In genomic region chr19:47279788-47280532, GRCm38 (mm10) we compare ENCODE assay signal across 9 mouse cellular contexts.
A peak's percentile ranks its signal among the peaks of the same experiment; 100 is the strongest.
DNase-seq lines count a peak whose midpoint lies in the region; ATAC-seq and TF ChIP-seq lines count a peak whose summit lies in the region.
"Had no signal": no experiment of that assay in that cellular context is flagged by ENCODE, and none has a peak within 500 bp of the region (broad histone marks: within the 10 kb centered on the region; RNA-seq: fewer than 3 reads in every experiment).

No protein-coding gene starts in this region.

- DNase-seq in hindbrain, embryonic 14.5 days (ENCODE audit: low spot score), result peak; percentile 39
- no peak for DNase-seq in hindbrain, embryonic 11.5 days (ENCODE audit: low spot score)
- peak; percentile 81 to 92 for DNase-seq in layer of hippocampus, adult 18-20 months (ENCODE audit: low spot score in 2 of 2)
- peak; percentile 59 for DNase-seq in stomach, postnatal 0 days (ENCODE audit: low spot score)
- no peak for DNase-seq in thymus, postnatal 14 days

- peak; percentile 51; the same call in 1 of the 2 replicates for ATAC-seq in hindbrain, embryonic 14.5 days (ENCODE audit: low FRiP score)
- ATAC-seq in hindbrain, embryonic 11.5 days (ENCODE audit: low FRiP score), result no peak
- ATAC-seq in forebrain, embryonic 16.5 days, result peak; percentile 82
- peak; percentile 82 for ATAC-seq in heart, embryonic 16.5 days (replicated peaks; ENCODE audit: extremely low read depth, insufficient read depth, low FRiP score)
- peak; percentile 59 for ATAC-seq in lung, embryonic 16.5 days (ENCODE audit: low read depth)
- peak; percentile 39 for ATAC-seq in stomach, postnatal 0 days (ENCODE audit: low FRiP score, low TSS enrichment)

- no peaks in the 10 kb centered on the region for H3K4me1 ChIP-seq in hindbrain, embryonic 14.5 days (replicated peaks; ENCODE audit: control insufficient read depth, insufficient read depth, low read length)
- H3K4me1 ChIP-seq in hindbrain, embryonic 11.5 days (replicated peaks; ENCODE audit: control insufficient read depth, insufficient read depth, low read length), result no peaks in the 10 kb centered on the region
- H3K4me1 ChIP-seq in forebrain, embryonic 16.5 days (replicated peaks; ENCODE audit: control insufficient read depth, insufficient read depth, low read length), result peaks cover 14% of the 10 kb centered on the region
- peaks cover 37% of the 10 kb centered on the region for H3K4me1 ChIP-seq in heart, embryonic 16.5 days (ENCODE audit: control insufficient read depth, insufficient read depth, low read length)
- peaks cover 20% of the 10 kb centered on the region for H3K4me1 ChIP-seq in lung, embryonic 16.5 days (replicated peaks; ENCODE audit: control insufficient read depth, insufficient read depth, low read length)
- H3K4me1 ChIP-seq in stomach, postnatal 0 days (replicated peaks; ENCODE audit: control insufficient read depth, insufficient read depth), result peaks cover 15% of the 10 kb centered on the region

- H3K4me3 ChIP-seq in hindbrain, embryonic 14.5 days (replicated peaks; ENCODE audit: low read length), result no peak overlapping the region
- H3K4me3 ChIP-seq in hindbrain, embryonic 11.5 days (ENCODE audit: low read depth, low read length), result no peak overlapping the region
- H3K4me3 ChIP-seq in forebrain, embryonic 16.5 days (replicated peaks; ENCODE audit: low read length), result no peak overlapping the region
- no peak overlapping the region for H3K4me3 ChIP-seq in heart, embryonic 16.5 days (ENCODE audit: low read length)
- no peak overlapping the region for H3K4me3 ChIP-seq in lung, embryonic 16.5 days (ENCODE audit: low read length)
- H3K4me3 ChIP-seq in stomach, postnatal 0 days (ENCODE audit: low read depth, low read length), result no peak overlapping the region

- no peak overlapping the region for H3K27ac ChIP-seq in hindbrain, embryonic 14.5 days
- no peak overlapping the region for H3K27ac ChIP-seq in hindbrain, embryonic 11.5 days (ENCODE audit: low read depth, low read length)
- H3K27ac ChIP-seq in forebrain, embryonic 16.5 days (ENCODE audit: low read length), result peak overlapping the region; percentile 62
- H3K27ac ChIP-seq in heart, embryonic 16.5 days (ENCODE audit: low read length), result peak overlapping the region; percentile 91
- H3K27ac ChIP-seq in lung, embryonic 16.5 days (ENCODE audit: low read length), result peak overlapping the region; percentile 71
- H3K27ac ChIP-seq in stomach, postnatal 0 days (replicated peaks), result peak overlapping the region; percentile 86

- H3K4me2 ChIP-seq in hindbrain, embryonic 14.5 days (replicated peaks), result no peak overlapping the region
- no peak overlapping the region for H3K4me2 ChIP-seq in hindbrain, embryonic 11.5 days (replicated peaks; ENCODE audit: low read depth, low read length)
- H3K4me2 ChIP-seq in forebrain, embryonic 16.5 days (ENCODE audit: low read length), result no peak overlapping the region
- H3K4me2 ChIP-seq in heart, embryonic 16.5 days (ENCODE audit: low read depth, low read length), result peak overlapping the region; percentile 32; the same call in 1 of the 2 replicates
- H3K4me2 ChIP-seq in lung, embryonic 16.5 days (ENCODE audit: low read depth, low read length), result no peak overlapping the region
- no peak overlapping the region for H3K4me2 ChIP-seq in stomach, postnatal 0 days (replicated peaks; ENCODE audit: low read depth)

- TF ChIP-seq CTCF in stomach, postnatal 0 days (IDR thresholded peaks at IDR 0.05; ENCODE audit: low read depth), result peak; percentile 29; the same call in 1 of the 2 replicates

- H3K9ac ChIP-seq in hindbrain, embryonic 14.5 days, result no peak overlapping the region
- no peak overlapping the region for H3K9ac ChIP-seq in hindbrain, embryonic 11.5 days (ENCODE audit: low read depth, low read length)
- no peak overlapping the region for H3K9ac ChIP-seq in forebrain, embryonic 16.5 days (replicated peaks; ENCODE audit: low read depth, low read length)
- H3K9ac ChIP-seq in heart, embryonic 16.5 days (ENCODE audit: low read length), result peak overlapping the region; percentile 51
- no peak overlapping the region for H3K9ac ChIP-seq in lung, embryonic 16.5 days (ENCODE audit: low read length)
- no peak overlapping the region for H3K9ac ChIP-seq in stomach, postnatal 0 days (ENCODE audit: low read length)

- no peaks in the 10 kb centered on the region for H3K27me3 ChIP-seq in hindbrain, embryonic 14.5 days (ENCODE audit: control insufficient read depth, insufficient read depth, low read length)
- no peaks in the 10 kb centered on the region for H3K27me3 ChIP-seq in hindbrain, embryonic 11.5 days (ENCODE audit: control insufficient read depth, insufficient read depth, low read length)
- no peaks in the 10 kb centered on the region for H3K27me3 ChIP-seq in forebrain, embryonic 16.5 days (replicated peaks; ENCODE audit: control insufficient read depth, insufficient read depth, low read length)
- H3K27me3 ChIP-seq in heart, embryonic 16.5 days (ENCODE audit: control insufficient read depth, insufficient read depth, low read length), result no peaks in the 10 kb centered on the region
- no peaks in the 10 kb centered on the region for H3K27me3 ChIP-seq in lung, embryonic 16.5 days (ENCODE audit: control insufficient read depth, insufficient read depth, low read depth, low read length)
- no peaks in the 10 kb centered on the region for H3K27me3 ChIP-seq in stomach, postnatal 0 days (ENCODE audit: control insufficient read depth, insufficient read depth, low read length)
- H3K27me3 ChIP-seq: CH12.LX had no signal

- TF ChIP-seq EP300 in stomach, postnatal 0 days (optimal IDR thresholded peaks at IDR 0.05), result no peak

- no peaks in the 10 kb centered on the region for H3K9me3 ChIP-seq in hindbrain, embryonic 14.5 days (ENCODE audit: control insufficient read depth, low read length)
- no peaks in the 10 kb centered on the region for H3K9me3 ChIP-seq in hindbrain, embryonic 11.5 days (ENCODE audit: control insufficient read depth, low read length)
- H3K9me3 ChIP-seq in forebrain, embryonic 16.5 days (ENCODE audit: control insufficient read depth, low read length), result no peaks in the 10 kb centered on the region
- no peaks in the 10 kb centered on the region for H3K9me3 ChIP-seq in heart, embryonic 16.5 days (replicated peaks; ENCODE audit: control insufficient read depth, low read length)
- H3K9me3 ChIP-seq in lung, embryonic 16.5 days (ENCODE audit: control insufficient read depth, low read length), result no peaks in the 10 kb centered on the region
- H3K9me3 ChIP-seq in stomach, postnatal 0 days (ENCODE audit: control insufficient read depth, low read length), result no peaks in the 10 kb centered on the region

- no peaks in the 10 kb centered on the region for H3K36me3 ChIP-seq in hindbrain, embryonic 14.5 days (replicated peaks; ENCODE audit: control insufficient read depth, insufficient read depth)
- H3K36me3 ChIP-seq in hindbrain, embryonic 11.5 days (ENCODE audit: control insufficient read depth, insufficient read depth, low read length), result no peaks in the 10 kb centered on the region
- no peaks in the 10 kb centered on the region for H3K36me3 ChIP-seq in forebrain, embryonic 16.5 days (ENCODE audit: control insufficient read depth, insufficient read depth)
- peaks cover 28% of the 10 kb centered on the region for H3K36me3 ChIP-seq in heart, embryonic 16.5 days (ENCODE audit: control insufficient read depth, insufficient read depth)
- peaks cover 41% of the 10 kb centered on the region for H3K36me3 ChIP-seq in lung, embryonic 16.5 days (ENCODE audit: control insufficient read depth, insufficient read depth, low read length)
- H3K36me3 ChIP-seq in stomach, postnatal 0 days (ENCODE audit: control insufficient read depth, insufficient read depth, low read length), result peaks cover 20% of the 10 kb centered on the region

- 79% methylated on average over 15 of the region's 15 CpGs for WGBS in hindbrain, embryonic 14.5 days
- 89% methylated on average over 15 of the region's 15 CpGs for WGBS in hindbrain, embryonic 11.5 days
- 70% methylated on average over 15 of the region's 15 CpGs for WGBS in forebrain, embryonic 16.5 days
- WGBS in heart, embryonic 16.5 days, result 30% methylated on average over 15 of the region's 15 CpGs
- WGBS in lung, embryonic 16.5 days, result 65% methylated on average over 15 of the region's 15 CpGs
- WGBS in stomach, postnatal 0 days, result 40% methylated on average over 15 of the region's 15 CpGs

Comparison
In these comparisons a context has a peak if more than half of its experiments do, and no peak if none do; other contexts are left out.
1. DNase-seq: peak in hindbrain, embryonic 14.5 days (single experiment), layer of hippocampus, adult 18-20 months (2 of 2) and stomach, postnatal 0 days (single experiment); none in hindbrain, embryonic 11.5 days (single experiment) and thymus, postnatal 14 days (single experiment).
2. H3K27ac ChIP-seq: peak in forebrain, embryonic 16.5 days (single experiment), heart, embryonic 16.5 days (single experiment), lung, embryonic 16.5 days (single experiment) and stomach, postnatal 0 days (single experiment); none in hindbrain, embryonic 14.5 days (single experiment) and hindbrain, embryonic 11.5 days (single experiment).